In the genomic region with DNA sequence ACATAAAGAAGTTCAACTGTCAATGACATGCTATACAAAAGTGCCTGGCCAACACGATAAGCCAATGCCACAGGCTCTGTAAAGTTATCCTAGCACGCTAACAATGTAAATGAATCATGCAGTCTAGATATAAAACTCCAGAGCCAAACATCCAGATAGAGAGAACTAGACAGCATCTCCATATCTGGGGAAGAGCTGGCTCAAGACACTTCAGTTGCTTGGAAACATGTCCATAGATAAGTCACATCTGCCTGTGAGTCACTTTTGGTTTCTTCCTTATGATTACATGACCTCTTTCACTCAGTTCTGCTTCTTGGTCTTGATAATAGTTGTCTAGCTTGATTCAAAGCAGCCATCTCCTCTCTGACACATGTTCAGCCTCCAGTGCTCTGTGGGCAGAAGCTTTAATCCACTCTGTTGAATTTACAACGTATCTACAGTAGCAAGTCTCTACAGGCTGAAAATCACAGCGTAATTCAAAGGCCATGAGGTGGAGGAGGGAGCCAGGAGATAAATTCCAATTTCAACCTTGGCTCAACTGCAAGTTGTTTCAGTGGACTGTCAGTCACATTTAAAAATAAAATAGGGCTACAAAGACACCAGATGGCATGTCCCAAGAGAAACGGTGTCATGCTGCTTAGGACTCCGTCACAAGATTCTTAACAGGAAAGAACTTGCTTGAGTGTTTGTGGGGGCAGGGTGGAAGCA, we compare ENCODE assay signal across 11 mouse cellular contexts.
DNase-seq lines count a peak whose midpoint lies in the region; ATAC-seq and TF ChIP-seq lines count a peak whose summit lies in the region.
"Had no signal": no experiment of that assay in that cellular context is flagged by ENCODE, and none has a peak within 500 bp of the region (broad histone marks: within the 10 kb centered on the region; RNA-seq: fewer than 3 reads in every experiment).

No protein-coding gene starts in this region.

- TF ChIP-seq CTCF in heart, adult 2 months (IDR thresholded peaks at IDR 0.05), result no peak
- TF ChIP-seq CTCF in brain, embryonic 14.5 days (IDR thresholded peaks at IDR 0.05; ENCODE audit: borderline replicate concordance, extremely low read depth, insufficient read depth, insufficient read length), result no peak

- ATAC-seq in heart, embryonic 11.5 days (replicated peaks; ENCODE audit: insufficient number of reproducible peaks, low FRiP score, low TSS enrichment), result no peak
- ATAC-seq: lung, postnatal 0 days had no signal

- no peaks in the 10 kb centered on the region for H3K9me3 ChIP-seq in heart, embryonic 11.5 days (replicated peaks; ENCODE audit: control insufficient read depth, low read length)
- H3K9me3 ChIP-seq: neural tube, embryonic 12.5 days had no signal

- peaks cover 37% of the 10 kb centered on the region for H3K4me1 ChIP-seq in heart, adult 2 months (ENCODE audit: control insufficient read depth, insufficient read depth, low read length)
- peaks cover 8% of the 10 kb centered on the region; the same call in 1 of the 2 replicates for H3K4me1 ChIP-seq in heart, embryonic 11.5 days (ENCODE audit: control insufficient read depth, insufficient read depth, low read length)
- H3K4me1 ChIP-seq: neural tube, embryonic 12.5 days had no signal

- H3K4me2 ChIP-seq in heart, embryonic 11.5 days, result no peak overlapping the region
- H3K4me2 ChIP-seq: neural tube, embryonic 12.5 days had no signal

- peak overlapping the region; percentile 68 for H3K27ac ChIP-seq in heart, adult 2 months
- no peak overlapping the region for H3K27ac ChIP-seq in heart, embryonic 11.5 days (ENCODE audit: low read depth, low read length)
- H3K27ac ChIP-seq: neural tube, embryonic 12.5 days had no signal

- 33% methylated on average over 6 of the region's 6 CpGs for WGBS in heart, adult 2 months
- 68% methylated on average over 6 of the region's 6 CpGs for WGBS in heart, embryonic 11.5 days (ENCODE audit: insufficient replicate concordance)

- no peak overlapping the region; the same call in 1 of the 2 replicates for H3K9ac ChIP-seq in heart, adult 2 months (ENCODE audit: low read depth, low read length)
- H3K9ac ChIP-seq in heart, embryonic 11.5 days (ENCODE audit: low read depth, low read length), result no peak overlapping the region
- H3K9ac ChIP-seq: neural tube, embryonic 12.5 days had no signal

- no peak for TF ChIP-seq POLR2A in heart, adult 2 months (IDR thresholded peaks at IDR 0.05; ENCODE audit: insufficient read depth, low read depth, low read length)
- no peak for TF ChIP-seq POLR2A in brain, embryonic 14.5 days (IDR thresholded peaks at IDR 0.05; ENCODE audit: borderline replicate concordance, extremely low read depth, insufficient read depth, insufficient read length, poor library complexity, severe bottlenecking)

- H3K79me2 ChIP-seq in heart, adult 2 months (replicated peaks; ENCODE audit: control insufficient read depth, insufficient read depth, low read length), result no peaks in the 10 kb centered on the region; the same call in 1 of the 2 replicates

- no peaks in the 10 kb centered on the region for H3K27me3 ChIP-seq in heart, adult 2 months (ENCODE audit: control insufficient read depth, insufficient read depth, low read length)
- H3K27me3 ChIP-seq in heart, embryonic 11.5 days (ENCODE audit: control insufficient read depth, insufficient read depth, low read length), result no peaks in the 10 kb centered on the region
- H3K27me3 ChIP-seq: neural tube, embryonic 12.5 days had no signal

- intact Hi-C loops in heart, adult 2 months (cut with DNase I), result no loop called here

- H3K4me3 ChIP-seq in heart, adult 2 months, result no peak overlapping the region
- H3K4me3 ChIP-seq in heart, embryonic 11.5 days (ENCODE audit: low read depth, low read length), result no peak overlapping the region
- H3K4me3 ChIP-seq: neural tube, embryonic 12.5 days had no signal

- peak in 1 of 2 experiments; percentile 35 for DNase-seq in heart, adult 2 months
- DNase-seq in A20 (ENCODE audit: low read depth, low spot score), result peak; percentile 9
- peak; percentile 8 for DNase-seq in brain, embryonic 14.5 days (ENCODE audit: low read depth)
- DNase-seq in cerebellum, postnatal 36 days, result peak; percentile 20 to 49
- no peak for DNase-seq in adrenal gland, adult 2 months
- no peak for DNase-seq in adrenal gland, adult 8-10 months
- DNase-seq: kidney, postnatal 36 days; thymus, postnatal 4 days had no signal

- TF ChIP-seq EP300 in heart, adult 2 months (IDR thresholded peaks at IDR 0.05; ENCODE audit: insufficient read depth, low read depth, low read length), result no peak

- peaks cover 40% of the 10 kb centered on the region for H3K36me3 ChIP-seq in heart, adult 2 months (ENCODE audit: control insufficient read depth, insufficient read depth, low read length)
- H3K36me3 ChIP-seq in heart, embryonic 11.5 days (ENCODE audit: control insufficient read depth, insufficient read depth, low read length), result no peaks in the 10 kb centered on the region; the same call in 1 of the 2 replicates

Comparison
In these comparisons a context has a peak if more than half of its experiments do, and no peak if none do; other contexts are left out.
1. DNase-seq: peak in A20 (single experiment), brain, embryonic 14.5 days (single experiment) and cerebellum, postnatal 36 days (2 of 2); none in adrenal gland, adult 2 months (single experiment) and adrenal gland, adult 8-10 months (single experiment).